Mouse (Mus musculus) ES-Bruce4 (cell line): ENCODE results near the gene Tomm40.

ENCODE experiments used
- CTCF ChIP-seq: IDR thresholded peaks from one replicate; pipeline ENCODE4 v1.8.1; 2011; ENCODE audit warnings: low read depth, low read length
- POLR2A ChIP-seq: IDR thresholded peaks from one replicate; pipeline ENCODE4 v1.8.1; 2011; ENCODE audit warnings: low read length; ENCODE audit not compliant: insufficient read depth

GRCm38 (mm10) chr7:19764581-19764980 lies 49.3 kb upstream of the Tomm40 start:
- TF ChIP-seq CTCF (no peak), POLR2A (no peak)
